Mouse (Mus musculus) small intestine, adult 2 months (tissue): ENCODE measurements around the gene Tmem97. TPM values are rescaled to one million over a fixed set of nuclear protein-coding genes. Genes with fewer than 3 reads are reported as not detected.

Source experiments
- H3K27ac ChIP-seq: fragments of 200-500 bp; 2 replicates; pipeline ENCODE4 v1.5.1; 2012; ENCODE audit warnings: low read depth, low read length, control low read depth, inconsistent platforms; ENCODE audit not compliant: insufficient read depth
- H3K27me3 ChIP-seq: fragments of 200-500 bp; 2 replicates; pipeline ENCODE4 v1.6.1; 2012; ENCODE audit warnings: mild to moderate bottlenecking, moderate library complexity, low read length, inconsistent platforms; ENCODE audit not compliant: control insufficient read depth, insufficient read depth
- H3K36me3 ChIP-seq: fragments of 200-500 bp; 2 replicates; pipeline ENCODE4 v1.6.1; 2012; ENCODE audit warnings: mild to moderate bottlenecking, low read length, control low read depth, inconsistent platforms; ENCODE audit not compliant: control insufficient read depth, insufficient read depth
- H3K4me1 ChIP-seq: fragments of 200-500 bp; 2 replicates; pipeline ENCODE4 v1.6.1; 2012; ENCODE audit warnings: low read length, inconsistent platforms, mixed read lengths; ENCODE audit not compliant: control insufficient read depth, insufficient read depth, insufficient read length
- H3K4me3 ChIP-seq: fragments of 200-500 bp; 2 replicates; pipeline ENCODE4 v1.5.1; 2012; ENCODE audit warnings: low read depth, mild to moderate bottlenecking, control low read depth, inconsistent platforms, low read length, moderate library complexity
- CTCF ChIP-seq: fragments of 200-500 bp; IDR thresholded peaks from 2 replicates; pipeline ENCODE4 v1.5.1; 2012; ENCODE audit warnings: low read depth, mild to moderate bottlenecking, control low read depth, inconsistent platforms, low read length, moderate library complexity, mixed read lengths; ENCODE audit not compliant: insufficient replicate concordance, insufficient read length; ENCODE audit errors: extremely low read depth
- POLR2A ChIP-seq: fragments of 200-500 bp; IDR thresholded peaks from 2 replicates; pipeline ENCODE4 v1.6.1; 2012; ENCODE audit warnings: low read depth, mild to moderate bottlenecking, control low read depth, inconsistent platforms, low read length, moderate library complexity
- WGBS: fragments of 180-500 bp; shearing (Covaris S2); methylation state at CpG from one replicate; pipeline ENCODE4 v1.1.7; 2018; 5-methylcytosine and 5-hydroxymethylcytosine counted together
- polyA plus RNA-seq: library from polyadenylated mRNA; depleted of rRNA; stranded (reverse); fragments of >200 nt; gene quantifications from 2 replicates; pipeline ENCODE4 v1.2.3, GENCODE M21; 2012

The Tmem97 gene
- polyA plus RNA-seq, 1 experiment = 32.4 TPM

DNA sequence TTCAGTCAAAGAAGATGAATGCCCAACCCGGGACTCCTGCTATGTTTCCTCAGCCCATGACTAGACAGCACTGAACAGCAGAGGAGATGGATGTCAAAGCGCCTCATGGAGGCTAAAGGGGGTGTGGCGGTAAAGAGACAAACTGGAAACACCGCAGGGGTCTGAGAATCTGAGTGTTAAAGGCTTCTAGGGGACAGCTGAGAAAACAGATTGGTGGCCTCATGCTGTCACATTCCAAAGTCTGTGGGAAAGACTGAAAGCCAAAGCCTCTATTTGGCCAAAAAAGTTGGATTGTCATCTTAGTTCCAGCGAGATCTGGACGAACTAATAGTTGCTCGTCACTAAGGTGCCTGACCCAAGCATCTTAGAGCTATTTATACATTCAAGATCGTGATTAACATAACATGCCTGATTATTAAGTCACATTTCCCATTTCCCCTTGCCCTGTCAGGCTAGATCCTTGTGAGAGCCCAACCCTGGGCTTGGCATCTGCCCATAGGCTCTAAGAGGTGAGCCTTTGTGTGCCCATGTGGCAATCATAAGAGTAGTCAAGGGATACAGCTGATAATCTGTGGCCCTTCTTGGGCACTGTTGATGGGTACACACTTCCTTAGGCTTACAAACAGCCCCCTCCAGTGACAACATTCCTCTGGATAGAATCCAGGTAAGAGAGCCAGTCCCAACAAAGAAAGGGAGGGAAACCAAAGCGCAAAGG, 27.2 kb downstream of the Tmem97 start:
- 85% methylated on average over 9 of the region's 9 CpGs for WGBS
- H3K27ac ChIP-seq = no peak overlapping the region
- TF ChIP-seq CTCF (no peak), POLR2A (no peak)
- no peaks in the 10 kb centered on the region for H3K27me3 ChIP-seq
- H3K36me3 ChIP-seq = peaks cover 86% of the 10 kb centered on the region
- no peak overlapping the region for H3K4me3 ChIP-seq
- no peaks in the 10 kb centered on the region for H3K4me1 ChIP-seq

DNA sequence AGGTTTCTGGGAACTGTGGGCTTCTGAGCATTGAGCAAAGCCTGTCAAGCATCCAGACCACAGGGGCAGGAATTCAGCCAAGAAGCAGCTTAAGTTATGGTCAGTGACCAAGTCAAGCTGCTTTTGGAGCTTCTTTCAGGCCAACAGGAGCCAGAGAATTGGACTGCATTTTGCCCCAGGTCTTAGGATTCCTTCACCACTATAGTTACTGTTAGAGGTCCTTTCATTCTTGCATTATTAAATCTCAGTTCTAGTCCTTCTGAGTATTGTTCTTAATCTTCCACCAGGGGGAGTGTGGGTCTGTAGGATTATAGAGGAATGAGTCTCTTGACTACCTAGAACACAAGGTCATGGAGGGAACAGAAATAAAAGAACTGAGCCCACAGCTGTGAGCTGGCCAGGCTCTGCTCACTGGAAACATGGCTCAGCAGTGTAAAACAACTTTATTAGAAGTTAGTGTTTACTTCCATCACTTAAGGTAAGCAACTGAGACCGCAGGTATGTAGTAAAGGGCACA, 28.0 kb downstream of the Tmem97 start:
- Histone ChIP-seq H3K36me3 (peaks cover 86% of the 10 kb centered on the region), H3K27me3 (no peaks in the 10 kb centered on the region), H3K4me3 (no peak overlapping the region), H3K27ac (no peak overlapping the region), H3K4me1 (no peaks in the 10 kb centered on the region)
- 92% methylated on average over 1 of the region's 1 CpGs for WGBS
- peak; percentile 30; the same call in 1 of the 2 replicates for TF ChIP-seq CTCF
- no peak for TF ChIP-seq POLR2A

DNA sequence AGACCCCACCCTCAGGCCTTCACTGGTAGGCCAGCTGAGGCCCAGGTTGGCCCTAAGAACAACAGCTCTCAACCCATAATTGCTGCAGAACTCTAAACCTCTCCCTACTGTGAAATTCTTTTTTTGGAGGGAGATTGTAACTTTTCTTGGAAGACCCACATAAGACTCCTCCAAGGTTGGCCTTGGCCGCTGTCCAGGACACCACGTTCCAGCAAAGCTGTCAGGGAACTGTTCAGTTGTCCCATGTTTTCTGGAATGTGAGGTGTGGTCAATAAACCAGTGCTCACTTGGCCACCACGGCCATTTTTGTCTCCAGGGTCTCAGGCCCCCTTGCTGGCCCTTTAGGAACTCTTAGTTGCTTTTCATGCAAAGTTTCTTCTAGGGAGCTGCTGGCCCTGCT, 28.7 kb downstream of the Tmem97 start:
- H3K4me1 ChIP-seq = no peaks in the 10 kb centered on the region
- H3K36me3 ChIP-seq = peaks cover 82% of the 10 kb centered on the region
- 67% methylated on average over 3 of the region's 3 CpGs for WGBS
- no peak overlapping the region for H3K27ac ChIP-seq
- TF ChIP-seq CTCF (no peak), POLR2A (no peak)
- no peaks in the 10 kb centered on the region for H3K27me3 ChIP-seq
- no peak overlapping the region for H3K4me3 ChIP-seq

DNA sequence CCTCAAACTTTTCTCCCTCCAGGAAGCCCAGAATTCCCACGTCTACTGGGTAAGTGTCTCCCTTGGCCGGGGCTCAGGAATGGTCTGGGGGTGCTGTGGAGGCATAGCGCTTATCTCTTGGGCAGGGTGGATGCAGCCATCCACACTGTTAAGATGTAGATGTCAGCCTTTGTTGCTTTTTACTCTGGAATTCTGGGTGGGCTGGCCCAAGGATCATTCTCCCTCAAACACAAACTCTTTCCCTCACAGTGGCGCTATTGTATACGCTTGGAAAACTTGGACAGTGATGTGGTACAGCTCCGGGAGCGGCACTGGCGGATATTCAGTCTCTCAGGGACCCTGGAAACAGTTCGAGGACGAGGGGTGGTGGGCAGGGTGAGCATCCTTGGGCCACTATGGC, 31.6 kb downstream of the Tmem97 start:
- H3K4me1 ChIP-seq = no peaks in the 10 kb centered on the region
- TF ChIP-seq CTCF (no peak), POLR2A (no peak)
- no peak overlapping the region for H3K27ac ChIP-seq
- peaks cover 65% of the 10 kb centered on the region for H3K36me3 ChIP-seq
- WGBS = 91% methylated on average over 10 of the region's 10 CpGs
- no peaks in the 10 kb centered on the region for H3K27me3 ChIP-seq
- H3K4me3 ChIP-seq = no peak overlapping the region

DNA sequence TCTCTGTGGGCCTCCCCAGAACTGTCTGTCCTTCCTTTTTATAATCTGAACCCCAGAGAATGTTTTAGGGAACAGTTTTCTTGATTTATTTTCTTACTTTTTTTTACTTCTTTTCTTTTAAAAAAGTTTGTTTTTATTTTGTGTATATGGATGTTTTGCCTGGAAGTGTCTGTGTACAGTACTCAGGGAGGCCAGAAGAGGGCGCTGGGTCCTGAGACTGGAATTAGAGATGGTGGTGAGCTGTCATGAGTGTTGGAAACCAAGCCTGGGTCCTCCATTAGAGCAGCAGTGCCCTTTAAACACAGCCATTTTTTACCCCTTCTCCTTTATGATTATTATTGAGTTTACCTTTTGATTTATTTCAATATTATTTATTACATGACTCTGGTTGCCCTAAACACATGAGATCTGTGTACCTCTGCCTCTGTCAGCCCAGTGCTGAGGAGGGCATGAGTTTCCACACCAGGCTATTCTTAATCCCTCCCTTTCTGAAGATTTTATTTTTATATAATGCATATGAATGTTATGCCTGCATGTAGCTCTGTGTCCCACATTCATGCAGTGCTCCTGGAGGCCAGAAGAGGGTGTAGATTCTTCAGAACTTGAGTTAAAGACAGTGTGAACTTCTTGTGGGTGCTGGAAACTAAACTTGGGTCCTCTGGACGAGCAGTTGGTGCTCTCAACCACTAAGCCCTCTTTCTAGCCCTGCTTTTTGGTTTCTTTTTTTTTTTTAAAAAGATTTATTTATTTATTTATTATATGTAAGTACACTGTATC, 34.8 kb downstream of the Tmem97 start:
- peaks cover 34% of the 10 kb centered on the region for H3K36me3 ChIP-seq

DNA sequence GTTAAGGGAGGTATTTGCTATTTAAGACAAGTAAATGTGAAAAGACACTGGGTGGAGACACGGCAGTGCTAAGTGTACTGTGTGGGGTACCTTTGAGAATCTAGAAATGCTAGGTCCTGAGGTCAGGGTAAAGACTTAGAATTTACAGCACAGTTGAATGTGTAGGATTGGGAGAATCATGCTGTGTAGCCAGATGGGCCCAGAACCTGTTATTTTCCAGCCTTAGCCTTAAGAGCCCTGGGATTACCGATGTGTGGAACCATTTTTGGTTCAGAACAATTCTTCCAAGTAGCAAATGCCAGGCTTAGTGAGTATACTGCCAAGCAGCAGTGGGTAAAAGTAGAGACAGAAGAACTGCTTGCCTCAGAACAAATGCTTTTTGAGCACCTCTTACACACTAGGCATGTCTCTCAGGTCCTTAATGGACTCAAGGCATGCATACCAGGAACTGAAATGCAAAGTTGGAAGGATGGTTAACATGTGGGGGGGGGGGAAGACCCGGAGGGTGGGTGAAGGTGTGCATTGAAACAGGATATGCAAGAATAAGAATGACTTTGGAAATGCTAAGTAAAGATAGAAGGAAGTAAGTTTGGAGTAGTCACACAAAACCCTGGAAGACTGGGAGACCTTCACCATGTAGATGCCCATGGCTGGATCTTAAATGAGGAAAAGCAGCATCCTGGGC, 37.3 kb downstream of the Tmem97 start:
- H3K4me3 ChIP-seq = no peak overlapping the region
- peaks cover 33% of the 10 kb centered on the region for H3K36me3 ChIP-seq
- WGBS = 51% methylated on average over 3 of the region's 3 CpGs
- no peaks in the 10 kb centered on the region for H3K27me3 ChIP-seq
- no peaks in the 10 kb centered on the region for H3K4me1 ChIP-seq
- no peak for TF ChIP-seq POLR2A
- no peak for TF ChIP-seq CTCF
- H3K27ac ChIP-seq = no peak overlapping the region

More for the DNA sequence above, 34.8 kb downstream of the Tmem97 start:
- H3K27me3 ChIP-seq = no peaks in the 10 kb centered on the region
- 64% methylated on average over 2 of the region's 2 CpGs for WGBS
- no peak overlapping the region for H3K27ac ChIP-seq
- H3K4me1 ChIP-seq = no peaks in the 10 kb centered on the region
- H3K4me3 ChIP-seq = no peak overlapping the region
- TF ChIP-seq CTCF (peak; percentile 56; the same call in 1 of the 2 replicates), POLR2A (no peak)
